Mouse (Mus musculus): ENCODE data around the gene A2ml1. TPM values are rescaled to one million over a fixed set of nuclear protein-coding genes. Genes with fewer than 3 reads are reported as not detected.

A2ml1 gene
- polyA plus RNA-seq, 1 experiment from 2014 or later, result 2.2 TPM

- Histone ChIP-seq H3K9me3 (no peaks in the 10 kb centered on the region), H3K4me1 (no peaks in the 10 kb centered on the region), H3K4me2 (no peak overlapping the region), H3K27ac (no peak overlapping the region), H3K9ac (no peak overlapping the region), H3K36me3 (replicated peaks) (no peaks in the 10 kb centered on the region), H3K27me3 (replicated peaks) (no peaks in the 10 kb centered on the region), H3K4me3 (no peak overlapping the region)
- WGBS, result 87% methylated on average over 1 of the region's 1 CpGs
- no peak for ATAC-seq (replicated peaks)
Observed at GRCm38 (mm10) chr6:128495346-128495745, 86.1 kb downstream of the A2ml1 start.

- Histone ChIP-seq H3K4me1 (no peaks in the 10 kb centered on the region), H3K27ac (no peak overlapping the region), H3K4me3 (no peak overlapping the region), H3K9ac (no peak overlapping the region), H3K36me3 (replicated peaks) (no peaks in the 10 kb centered on the region), H3K27me3 (replicated peaks) (no peaks in the 10 kb centered on the region), H3K4me2 (no peak overlapping the region), H3K9me3 (no peaks in the 10 kb centered on the region)
- ATAC-seq (replicated peaks), result no peak
- WGBS, result 74% methylated on average over 15 of the region's 15 CpGs
Observed at GRCm38 (mm10) chr6:128494646-128495331, 86.6 kb downstream of the A2ml1 start.

- Histone ChIP-seq H3K4me3 (no peak overlapping the region), H3K27me3 (replicated peaks) (no peaks in the 10 kb centered on the region), H3K9ac (no peak overlapping the region)
Observed at GRCm38 (mm10) chr6:128491916-128492315, 89.5 kb downstream of the A2ml1 start.

GRCm38 (mm10) chr6:128490141-128490540, 91.3 kb downstream of the A2ml1 start:
- H3K27ac ChIP-seq, result no peak overlapping the region
- ATAC-seq (replicated peaks), result no peak
- H3K9ac ChIP-seq, result no peak overlapping the region
- no peak overlapping the region for H3K4me3 ChIP-seq
- H3K4me1 ChIP-seq, result no peaks in the 10 kb centered on the region
- H3K27me3 ChIP-seq (replicated peaks), result no peaks in the 10 kb centered on the region
- 96% methylated on average over 10 of the region's 10 CpGs for WGBS
- H3K36me3 ChIP-seq (replicated peaks), result no peaks in the 10 kb centered on the region
- no peak overlapping the region for H3K4me2 ChIP-seq
- no peaks in the 10 kb centered on the region for H3K9me3 ChIP-seq

More at GRCm38 (mm10) chr6:128491916-128492315, 89.5 kb downstream of the A2ml1 start:
- 82% methylated on average over 4 of the region's 4 CpGs for WGBS
- Histone ChIP-seq H3K4me2 (no peak overlapping the region), H3K9me3 (no peaks in the 10 kb centered on the region), H3K36me3 (replicated peaks) (no peaks in the 10 kb centered on the region), H3K4me1 (no peaks in the 10 kb centered on the region), H3K27ac (no peak overlapping the region)
- no peak for ATAC-seq (replicated peaks)

Other genes with a start within 250 kb of the A2ml1 start
- 16.2 and 17.6 TPM in 2 replicates for gene Tulp3, start 225.8 kb downstream of the A2ml1 start, polyA plus RNA-seq (2015; fragmentation: Nextera tagmentation; extraction: Ambion mirVana)
- 86.1 and 89.4 TPM in 2 replicates for gene Rhno1, start 218.7 kb downstream of the A2ml1 start, polyA plus RNA-seq (2015; fragmentation: Nextera tagmentation; extraction: Ambion mirVana)
- 5.7 and 7.6 TPM in 2 replicates for gene Foxm1, start 218.6 kb downstream of the A2ml1 start, polyA plus RNA-seq (2015; fragmentation: Nextera tagmentation; extraction: Ambion mirVana)
- 1.0 and 1.1 TPM in 2 replicates for gene Tex52, start 206.2 kb downstream of the A2ml1 start, polyA plus RNA-seq (2015; fragmentation: Nextera tagmentation; extraction: Ambion mirVana)
- gene Gm44596, start 206.1 kb downstream of the A2ml1 start, polyA plus RNA-seq (2015; fragmentation: Nextera tagmentation; extraction: Ambion mirVana), result not detected in 2 replicates
- 11.2 and 12.9 TPM in 2 replicates for gene Nrip2, start 182.3 kb downstream of the A2ml1 start, polyA plus RNA-seq (2015; fragmentation: Nextera tagmentation; extraction: Ambion mirVana)
- 50.7 and 51.4 TPM in 2 replicates for gene Itfg2, start 156.7 kb downstream of the A2ml1 start, polyA plus RNA-seq (2015; fragmentation: Nextera tagmentation; extraction: Ambion mirVana)
- 375 and 389 TPM in 2 replicates for gene Fkbp4, start 142.9 kb downstream of the A2ml1 start, polyA plus RNA-seq (2015; fragmentation: Nextera tagmentation; extraction: Ambion mirVana)
- 0.26 TPM in 1 of 2 replicates, not detected in the other for gene Pzp, start 54.9 kb downstream of the A2ml1 start, polyA plus RNA-seq (2015; fragmentation: Nextera tagmentation; extraction: Ambion mirVana)
- not detected in 2 replicates for gene Klrb1a, start 41.9 kb upstream of the A2ml1 start, polyA plus RNA-seq (2015; fragmentation: Nextera tagmentation; extraction: Ambion mirVana)
- gene Clec2h, start 80.8 kb upstream of the A2ml1 start, polyA plus RNA-seq (2015; fragmentation: Nextera tagmentation; extraction: Ambion mirVana), result not detected in 2 replicates
- gene Klrb1, start 141.5 kb upstream of the A2ml1 start, polyA plus RNA-seq (2015; fragmentation: Nextera tagmentation; extraction: Ambion mirVana), result 0.82 and 0.94 TPM in 2 replicates
- 0.12 and 0.13 TPM in 2 replicates for gene Klrb1c, start 207.6 kb upstream of the A2ml1 start, polyA plus RNA-seq (2015; fragmentation: Nextera tagmentation; extraction: Ambion mirVana)
- not detected in 2 replicates for gene Gm44511, start 244.7 kb upstream of the A2ml1 start, polyA plus RNA-seq (2015; fragmentation: Nextera tagmentation; extraction: Ambion mirVana)
- not detected in 2 replicates for gene Klrb1b, start 244.7 kb upstream of the A2ml1 start, polyA plus RNA-seq (2015; fragmentation: Nextera tagmentation; extraction: Ambion mirVana)

Data from midbrain, embryonic 15.5 days (tissue).